Mouse (Mus musculus): ENCODE results near the gene Agbl4. TPM values are rescaled to one million over a fixed set of nuclear protein-coding genes. Genes with fewer than 3 reads are reported as not detected.

The Agbl4 gene
- total and polyA plus RNA-seq, 2 experiments, result not detected

DNA sequence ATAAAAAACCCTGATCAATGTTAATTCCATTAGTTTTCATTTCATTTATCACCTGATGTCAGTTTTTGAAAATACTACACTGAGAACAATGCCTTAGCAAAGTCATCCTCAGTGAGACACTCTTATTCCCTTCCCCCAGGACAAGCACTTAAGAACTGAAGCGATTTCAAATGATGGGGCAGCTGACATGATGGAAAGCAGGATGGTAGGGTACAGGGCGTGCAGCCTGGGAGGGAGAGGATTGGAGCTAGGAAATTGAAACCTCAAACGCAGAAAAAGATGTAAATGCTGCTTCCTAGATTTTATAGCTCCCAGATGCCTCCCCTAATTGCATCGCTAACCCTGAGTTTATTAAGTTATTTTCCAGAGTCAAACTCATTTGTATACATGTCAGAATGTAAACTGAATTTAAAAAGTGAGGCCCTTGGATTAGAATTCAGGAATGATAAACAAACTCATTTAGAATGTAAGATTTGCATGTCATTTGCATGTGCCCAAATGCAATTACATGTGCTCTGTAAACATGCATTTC, 959.2 kb downstream of the Agbl4 start:
- Histone ChIP-seq H3K27me3 (ENCODE audit: control insufficient read depth, insufficient read depth, low read length) (no peaks in the 10 kb centered on the region), H3K79me2 (ENCODE audit: control insufficient read depth, insufficient read depth, low read length) (no peaks in the 10 kb centered on the region), H3K27ac (replicated peaks; ENCODE audit: insufficient read depth, low read depth, low read length) (no peak overlapping the region), H3K9ac (ENCODE audit: low read depth, low read length) (no peak overlapping the region), H3K36me3 (ENCODE audit: control insufficient read depth, insufficient read depth, low read length) (no peaks in the 10 kb centered on the region), H3K4me1 (ENCODE audit: control insufficient read depth, insufficient read depth, low read length) (no peaks in the 10 kb centered on the region), H3K4me3 (ENCODE audit: insufficient read depth, low read depth, low read length) (no peak overlapping the region)
- TF ChIP-seq CTCF (IDR thresholded peaks at IDR 0.05; ENCODE audit: low read depth, low read length), result no peak
- TF ChIP-seq POLR2A (IDR thresholded peaks at IDR 0.05; ENCODE audit: extremely low read depth, insufficient read depth, low read length), result no peak
- no peak for DNase-seq (ENCODE audit: extremely low read depth, low read depth, low spot score)
- WGBS, result 68% methylated on average over 4 of the region's 4 CpGs

DNA sequence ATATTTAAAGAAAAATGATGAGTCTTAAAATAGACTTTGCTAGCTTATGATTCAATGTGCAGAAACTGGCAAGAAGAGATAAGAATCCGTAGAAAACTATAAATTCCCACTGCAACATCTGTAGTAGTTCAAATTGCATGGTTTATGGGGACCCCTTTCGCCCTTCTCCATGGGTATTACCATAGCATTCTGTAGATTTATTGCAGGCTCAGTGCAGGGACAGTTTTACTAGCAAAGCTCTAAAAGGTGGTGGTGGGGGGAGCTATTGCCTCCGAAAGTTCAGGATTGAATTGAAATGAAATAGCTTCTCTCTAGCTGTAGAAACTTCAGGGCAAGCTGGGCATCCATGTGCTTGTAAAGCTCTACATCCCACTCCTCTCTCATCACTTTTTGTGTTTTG, 959.7 kb downstream of the Agbl4 start:
- no peak for TF ChIP-seq POLR2A (IDR thresholded peaks at IDR 0.05; ENCODE audit: extremely low read depth, insufficient read depth, low read length)
- TF ChIP-seq CTCF (IDR thresholded peaks at IDR 0.05; ENCODE audit: low read depth, low read length), result no peak
- Histone ChIP-seq H3K27me3 (ENCODE audit: control insufficient read depth, insufficient read depth, low read length) (no peaks in the 10 kb centered on the region), H3K4me3 (ENCODE audit: insufficient read depth, low read depth, low read length) (no peak overlapping the region), H3K27ac (replicated peaks; ENCODE audit: insufficient read depth, low read depth, low read length) (no peak overlapping the region), H3K36me3 (ENCODE audit: control insufficient read depth, insufficient read depth, low read length) (no peaks in the 10 kb centered on the region), H3K4me1 (ENCODE audit: control insufficient read depth, insufficient read depth, low read length) (no peaks in the 10 kb centered on the region), H3K79me2 (ENCODE audit: control insufficient read depth, insufficient read depth, low read length) (no peaks in the 10 kb centered on the region), H3K9ac (ENCODE audit: low read depth, low read length) (no peak overlapping the region)
- 68% methylated on average over 3 of the region's 3 CpGs for WGBS
- no peak for DNase-seq (ENCODE audit: extremely low read depth, low read depth, low spot score)

DNA sequence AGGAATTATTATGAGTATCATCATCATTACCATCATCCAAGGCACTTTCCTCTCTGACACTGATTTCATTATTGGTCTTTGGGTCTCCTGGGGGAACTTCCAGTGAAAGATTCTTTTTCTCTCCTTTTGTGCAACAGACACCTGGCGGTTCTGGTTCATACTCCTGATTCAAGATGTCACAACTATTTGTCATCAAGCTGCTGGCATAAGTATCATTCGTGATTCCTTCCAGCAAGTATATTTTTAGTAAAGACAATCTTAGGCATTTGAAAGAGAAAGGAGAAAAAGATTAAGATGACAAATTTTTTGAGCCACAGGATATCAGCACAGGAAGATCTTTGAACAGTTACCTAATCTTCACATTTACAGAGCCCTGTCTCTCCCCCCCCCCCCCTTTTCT, 966.7 kb downstream of the Agbl4 start:
- H3K27ac ChIP-seq (replicated peaks; ENCODE audit: insufficient read depth, low read depth, low read length), result no peak overlapping the region
- 72% methylated on average over 2 of the region's 2 CpGs for WGBS
- TF ChIP-seq POLR2A (IDR thresholded peaks at IDR 0.05; ENCODE audit: extremely low read depth, insufficient read depth, low read length), result no peak
- TF ChIP-seq CTCF (IDR thresholded peaks at IDR 0.05; ENCODE audit: low read depth, low read length), result no peak
- no peaks in the 10 kb centered on the region for H3K4me1 ChIP-seq (ENCODE audit: control insufficient read depth, insufficient read depth, low read length)
- no peaks in the 10 kb centered on the region for H3K36me3 ChIP-seq (ENCODE audit: control insufficient read depth, insufficient read depth, low read length)
- no peak overlapping the region for H3K4me3 ChIP-seq (ENCODE audit: insufficient read depth, low read depth, low read length)
- no peak overlapping the region for H3K9ac ChIP-seq (ENCODE audit: low read depth, low read length)
- DNase-seq (ENCODE audit: extremely low read depth, low read depth, low spot score), result no peak
- H3K79me2 ChIP-seq (ENCODE audit: control insufficient read depth, insufficient read depth, low read length), result no peaks in the 10 kb centered on the region
- H3K27me3 ChIP-seq (ENCODE audit: control insufficient read depth, insufficient read depth, low read length), result no peaks in the 10 kb centered on the region

DNA sequence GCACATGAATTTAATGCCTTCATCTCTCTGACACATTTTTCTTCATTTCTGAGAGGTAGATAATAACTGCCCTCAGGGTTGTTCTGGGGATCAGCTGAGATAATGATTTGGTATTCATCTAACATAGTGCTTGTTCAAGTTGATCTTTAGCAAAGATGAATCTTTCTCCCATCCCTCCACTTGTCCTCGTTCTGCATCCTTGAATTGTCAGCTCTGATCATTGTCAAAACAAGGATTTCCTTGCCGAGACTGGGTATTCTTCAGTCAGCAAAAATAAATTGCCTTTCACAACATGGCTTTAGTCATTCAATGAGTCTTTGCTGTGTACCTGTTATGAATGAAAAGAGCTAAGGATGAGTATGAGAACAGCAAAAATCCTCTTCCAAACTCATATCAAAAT, 970.3 kb downstream of the Agbl4 start:
- TF ChIP-seq CTCF (IDR thresholded peaks at IDR 0.05; ENCODE audit: low read depth, low read length), result no peak
- TF ChIP-seq POLR2A (IDR thresholded peaks at IDR 0.05; ENCODE audit: extremely low read depth, insufficient read depth, low read length), result no peak
- Histone ChIP-seq H3K36me3 (ENCODE audit: control insufficient read depth, insufficient read depth, low read length) (no peaks in the 10 kb centered on the region), H3K27me3 (ENCODE audit: control insufficient read depth, insufficient read depth, low read length) (no peaks in the 10 kb centered on the region), H3K9ac (ENCODE audit: low read depth, low read length) (no peak overlapping the region), H3K4me3 (ENCODE audit: insufficient read depth, low read depth, low read length) (no peak overlapping the region), H3K79me2 (ENCODE audit: control insufficient read depth, insufficient read depth, low read length) (no peaks in the 10 kb centered on the region), H3K27ac (replicated peaks; ENCODE audit: insufficient read depth, low read depth, low read length) (no peak overlapping the region), H3K4me1 (ENCODE audit: control insufficient read depth, insufficient read depth, low read length) (no peaks in the 10 kb centered on the region)
- 72% methylated on average over 2 of the region's 2 CpGs for WGBS
- DNase-seq (ENCODE audit: extremely low read depth, low read depth, low spot score), result no peak

DNA sequence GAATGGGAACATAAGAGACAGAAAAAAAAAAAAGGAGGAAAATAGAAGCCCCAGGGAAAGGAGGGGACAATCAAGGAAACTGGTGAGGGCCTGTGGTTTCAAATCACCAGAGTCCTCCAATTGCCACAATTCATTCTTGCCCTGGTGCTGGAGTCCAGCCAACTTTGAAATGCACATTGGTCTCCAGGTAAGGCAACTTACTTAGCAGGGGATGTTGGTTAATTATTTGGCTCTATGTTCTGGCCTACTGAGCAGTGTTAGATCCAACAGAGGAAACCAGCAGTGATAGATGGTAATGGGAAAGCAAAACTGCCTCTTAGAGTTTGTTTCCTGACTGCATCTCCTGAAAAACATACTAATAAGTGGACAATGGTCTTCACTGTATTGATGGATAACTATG, 979.7 kb downstream of the Agbl4 start:
- Histone ChIP-seq H3K79me2 (ENCODE audit: control insufficient read depth, insufficient read depth, low read length) (no peaks in the 10 kb centered on the region), H3K4me3 (ENCODE audit: insufficient read depth, low read depth, low read length) (no peak overlapping the region), H3K9ac (ENCODE audit: low read depth, low read length) (no peak overlapping the region), H3K4me1 (ENCODE audit: control insufficient read depth, insufficient read depth, low read length) (no peaks in the 10 kb centered on the region), H3K27ac (replicated peaks; ENCODE audit: insufficient read depth, low read depth, low read length) (no peak overlapping the region), H3K27me3 (ENCODE audit: control insufficient read depth, insufficient read depth, low read length) (no peaks in the 10 kb centered on the region), H3K36me3 (ENCODE audit: control insufficient read depth, insufficient read depth, low read length) (no peaks in the 10 kb centered on the region)
- no peak for TF ChIP-seq CTCF (IDR thresholded peaks at IDR 0.05; ENCODE audit: low read depth, low read length)
- no peak for TF ChIP-seq POLR2A (IDR thresholded peaks at IDR 0.05; ENCODE audit: extremely low read depth, insufficient read depth, low read length)
- DNase-seq (ENCODE audit: extremely low read depth, low read depth, low spot score), result no peak

DNA sequence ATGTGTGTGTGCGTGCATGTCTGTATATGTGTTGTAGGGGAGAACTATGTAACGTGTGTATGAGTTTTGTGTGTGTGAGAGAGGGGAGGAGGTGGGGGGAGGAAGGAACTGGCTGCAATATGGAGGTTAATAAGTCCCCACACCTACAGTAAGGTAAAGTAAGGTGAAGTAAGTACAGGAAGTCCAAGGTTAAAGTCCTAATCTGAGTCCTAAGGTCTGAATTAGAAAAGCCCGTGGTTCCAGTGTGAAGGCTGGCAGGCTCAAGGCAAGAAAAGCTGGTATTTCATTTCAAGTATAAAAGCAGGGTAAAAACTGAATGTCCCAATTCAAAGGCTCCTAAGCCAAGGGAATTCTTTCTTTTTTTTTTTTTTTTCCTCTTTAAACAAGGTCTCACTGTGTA, 980.6 kb downstream of the Agbl4 start:
- no peaks in the 10 kb centered on the region for H3K27me3 ChIP-seq (ENCODE audit: control insufficient read depth, insufficient read depth, low read length)
- TF ChIP-seq POLR2A (IDR thresholded peaks at IDR 0.05; ENCODE audit: extremely low read depth, insufficient read depth, low read length) (no peak), CTCF (IDR thresholded peaks at IDR 0.05; ENCODE audit: low read depth, low read length) (no peak)
- H3K4me3 ChIP-seq (ENCODE audit: insufficient read depth, low read depth, low read length), result no peak overlapping the region
- H3K9ac ChIP-seq (ENCODE audit: low read depth, low read length), result no peak overlapping the region
- H3K27ac ChIP-seq (replicated peaks; ENCODE audit: insufficient read depth, low read depth, low read length), result no peak overlapping the region
- no peaks in the 10 kb centered on the region for H3K4me1 ChIP-seq (ENCODE audit: control insufficient read depth, insufficient read depth, low read length)
- no peak for DNase-seq (ENCODE audit: extremely low read depth, low read depth, low spot score)
- H3K36me3 ChIP-seq (ENCODE audit: control insufficient read depth, insufficient read depth, low read length), result no peaks in the 10 kb centered on the region
- H3K79me2 ChIP-seq (ENCODE audit: control insufficient read depth, insufficient read depth, low read length), result no peaks in the 10 kb centered on the region
- WGBS, result 85% methylated on average over 3 of the region's 3 CpGs

All from liver, adult 2 months (tissue).